Mouse (Mus musculus): ENCODE data around the gene P4ha3.

DNA sequence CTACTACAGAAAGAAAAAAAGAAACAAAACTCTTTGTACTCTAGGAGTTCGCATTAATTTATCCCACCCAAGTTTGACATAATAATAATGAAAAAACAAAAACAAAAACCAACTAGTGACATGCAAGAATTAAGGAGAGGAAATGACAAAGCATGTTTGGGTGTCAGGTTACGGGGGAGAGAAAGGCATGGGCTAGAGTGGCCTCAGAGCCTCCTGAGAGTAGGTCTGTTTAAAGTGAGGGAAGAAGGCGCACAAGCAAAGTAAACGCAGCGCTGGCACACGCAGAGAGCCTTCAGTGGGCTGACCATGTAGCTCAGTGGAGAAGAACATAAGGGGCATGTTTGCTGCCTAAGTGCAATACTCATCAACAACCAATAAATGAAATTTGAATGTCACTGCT is 79.6 kb downstream of the P4ha3 start:
- TF ChIP-seq CTCF (IDR thresholded peaks at IDR 0.05; ENCODE audit: low read depth, low read length): no peak
- TF ChIP-seq POLR2A (IDR thresholded peaks at IDR 0.05; ENCODE audit: extremely low read depth, insufficient read depth, low read length): no peak
